Mouse (Mus musculus) midbrain, embryonic 13.5 days (tissue): Measurements from ENCODE around the gene Coa4. TPM values are rescaled to one million over a fixed set of nuclear protein-coding genes. Genes with fewer than 3 reads are reported as not detected.

Experiments
- ATAC-seq: fragments of 200-750 bp; cut with Nextera tagmentation; 2 replicates; pipeline ENCODE4 v1.8.0; 2017; ENCODE audit warnings: mild to moderate bottlenecking, moderate TSS enrichment, moderate library complexity
- H3K27ac ChIP-seq: fragments of 300-500 bp; sonication (generic); 2 replicates; pipeline ENCODE4 v1.5.1; 2015; ENCODE audit warnings: inconsistent platforms, mild to moderate bottlenecking, moderate library complexity
- H3K27me3 ChIP-seq: fragments of 300-500 bp; sonication (generic); 2 replicates; pipeline ENCODE4 v1.6.1; 2015; ENCODE audit warnings: mild to moderate bottlenecking, inconsistent platforms
- H3K36me3 ChIP-seq: fragments of 300-500 bp; sonication (generic); 2 replicates; pipeline ENCODE4 v1.6.1; 2015; ENCODE audit warnings: mild to moderate bottlenecking, inconsistent platforms
- H3K4me1 ChIP-seq: fragments of 300-500 bp; sonication (generic); replicated peaks from 2 replicates; pipeline ENCODE4 v1.6.1; 2015; ENCODE audit warnings: inconsistent platforms
- H3K4me2 ChIP-seq: fragments of 300-500 bp; sonication (generic); replicated peaks from 2 replicates; pipeline ENCODE4 v1.6.1; 2015; ENCODE audit warnings: moderate library complexity, mild to moderate bottlenecking, inconsistent platforms
- H3K4me3 ChIP-seq: fragments of 300-500 bp; sonication (generic); replicated peaks from 2 replicates; pipeline ENCODE4 v1.5.1; 2015; ENCODE audit warnings: mild to moderate bottlenecking, inconsistent platforms
- H3K9ac ChIP-seq: fragments of 300-500 bp; sonication (generic); replicated peaks from 2 replicates; pipeline ENCODE4 v1.6.1; 2015; ENCODE audit warnings: mild to moderate bottlenecking, inconsistent platforms
- H3K9me3 ChIP-seq: fragments of 300-500 bp; sonication (generic); 2 replicates; pipeline ENCODE4 v1.6.1; 2016; ENCODE audit warnings: mild to moderate bottlenecking, inconsistent platforms
- WGBS: fragments of 180-500 bp; shearing (Covaris S2); methylation state at CpG from one replicate; pipeline ENCODE4 v1.1.7; 2015; 5-methylcytosine and 5-hydroxymethylcytosine counted together
- polyA plus RNA-seq: library from polyadenylated mRNA; unstranded; fragments of >200 nt; fragmentation: Nextera tagmentation; extraction: Ambion mirVana; gene quantifications from 2 replicates; pipeline ENCODE4 v1.2.1, GENCODE M21; 2015

The Coa4 gene
- 16.7 and 19.7 TPM in 2 replicates for polyA plus RNA-seq

- Histone ChIP-seq H3K9ac (peak within 1 kb of the TSS; percentile 79), H3K36me3 (peaks cover 20% of the 10 kb centered on the region), H3K27me3 (no peaks in the 10 kb centered on the region), H3K4me2 (peak within 1 kb of the TSS; percentile 66), H3K4me1 (peaks cover 12% of the 10 kb centered on the region), H3K4me3 (peak within 1 kb of the TSS; percentile 73), H3K9me3 (no peaks in the 10 kb centered on the region), H3K27ac (peak within 1 kb of the TSS; percentile 88)
- ATAC-seq, result peak; percentile 100
- WGBS, result 0% methylated on average over 33 of the region's 33 CpGs
Measured at GRCm38 (mm10) chr7:100536804-100537518, at the start of gene Coa4. Gene Coa4 (plus strand): TSS chr7:100537071.

GRCm38 (mm10) chr7:100487301-100487700 lies 49.6 kb upstream of the Coa4 start:
- no peak overlapping the region for H3K9ac ChIP-seq
- H3K27ac ChIP-seq, result no peak overlapping the region
- H3K36me3 ChIP-seq, result no peaks in the 10 kb centered on the region
- H3K4me3 ChIP-seq, result no peak overlapping the region
- H3K4me2 ChIP-seq, result no peak overlapping the region
- H3K9me3 ChIP-seq, result no peaks in the 10 kb centered on the region
- 0 out of 2 replicates have a peak, but pooled peaks cover 2% of the 10 kb centered on the region for H3K27me3 ChIP-seq
- ATAC-seq, result no peak
- peaks cover 4% of the 10 kb centered on the region; the same call in 1 of the 2 replicates for H3K4me1 ChIP-seq
- 82% methylated on average over 2 of the region's 2 CpGs for WGBS

DNA sequence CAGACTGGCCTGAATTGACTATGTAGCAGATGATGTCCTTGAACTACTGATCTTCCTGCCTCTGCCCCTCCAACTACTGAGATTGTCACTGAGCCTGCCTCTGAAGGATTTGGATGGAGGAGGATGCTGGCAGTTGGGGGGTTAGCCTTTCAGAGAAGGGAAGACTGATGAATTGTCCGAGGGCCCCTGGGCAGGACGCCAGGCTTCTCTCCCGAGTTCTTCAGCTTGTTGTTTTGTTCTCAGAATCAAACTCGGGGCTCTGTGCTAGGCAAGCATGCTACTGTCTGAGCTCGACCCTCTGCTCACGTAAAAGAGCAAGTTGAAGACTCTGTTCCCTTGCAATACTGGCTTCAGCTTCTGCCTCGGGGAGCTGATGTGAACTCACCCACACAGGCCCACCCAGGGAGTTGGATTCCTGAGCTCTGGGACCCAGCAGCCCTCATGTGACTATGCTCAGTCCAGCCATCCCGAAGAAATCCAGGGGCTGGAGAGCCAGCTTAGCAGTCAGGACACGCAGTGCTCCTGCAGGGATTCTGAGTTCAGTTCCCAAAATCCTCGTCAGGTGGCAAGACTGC lies 48.3 kb upstream of the Coa4 start:
- no peaks in the 10 kb centered on the region for H3K9me3 ChIP-seq
- no peaks in the 10 kb centered on the region for H3K36me3 ChIP-seq
- H3K4me3 ChIP-seq, result no peak overlapping the region
- peak overlapping the region; percentile 47; the same call in 1 of the 2 replicates for H3K27ac ChIP-seq
- no peak overlapping the region for H3K4me2 ChIP-seq
- peaks cover 9% of the 10 kb centered on the region; the same call in 1 of the 2 replicates for H3K27me3 ChIP-seq
- H3K9ac ChIP-seq, result 0 out of 2 replicates have a peak overlapping the region, but pooled peaks have one; percentile 29
- 25% methylated on average over 10 of the region's 10 CpGs for WGBS
- peak; percentile 55 for ATAC-seq
- H3K4me1 ChIP-seq, result peaks cover 13% of the 10 kb centered on the region

GRCm38 (mm10) chr7:100492391-100493116 lies 44.3 kb upstream of the Coa4 start:
- H3K9me3 ChIP-seq, result no peaks in the 10 kb centered on the region
- H3K4me3 ChIP-seq, result peak overlapping the region; percentile 38
- peak; percentile 22; the same call in 1 of the 2 replicates for ATAC-seq
- no peaks in the 10 kb centered on the region for H3K36me3 ChIP-seq
- 2% methylated on average over 36 of the region's 36 CpGs for WGBS
- H3K27ac ChIP-seq, result no peak overlapping the region
- peaks cover 43% of the 10 kb centered on the region for H3K4me1 ChIP-seq
- peak overlapping the region; percentile 65 for H3K4me2 ChIP-seq
- peaks cover 9% of the 10 kb centered on the region; the same call in 1 of the 2 replicates for H3K27me3 ChIP-seq
- H3K9ac ChIP-seq, result peak overlapping the region; percentile 54; the same call in 1 of the 2 replicates

DNA sequence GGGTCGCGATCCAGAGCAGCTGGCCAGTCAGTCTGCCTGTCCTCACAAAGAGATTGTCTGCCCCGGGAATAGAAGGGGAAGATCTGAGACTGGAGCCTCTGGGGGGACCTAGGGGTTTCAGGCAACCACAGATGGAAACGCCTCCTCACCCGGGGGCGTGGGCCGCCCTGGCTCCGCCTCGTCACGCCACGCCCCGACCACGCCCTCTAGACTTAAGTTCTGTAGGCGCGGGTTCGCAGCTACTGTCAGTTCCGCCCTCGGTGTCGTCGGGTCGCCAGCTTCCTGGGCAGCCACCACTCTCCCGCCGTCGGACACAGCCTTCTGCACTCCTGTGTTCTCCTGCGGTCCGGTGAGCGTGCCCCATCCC lies 43.8 kb upstream of the Coa4 start, which contains the start of gene Ucp2:
Gene Ucp2 (plus strand): TSS at position 221 of the 367 bp plus-strand sequence.
- Histone ChIP-seq H3K4me1 (peaks cover 43% of the 10 kb centered on the region), H3K36me3 (no peaks in the 10 kb centered on the region), H3K9ac (peak within 1 kb of the TSS; percentile 54; the same call in 1 of the 2 replicates), H3K4me2 (peak within 1 kb of the TSS; percentile 65), H3K4me3 (peak within 1 kb of the TSS; percentile 38), H3K27ac (no peak within 1 kb of the TSS), H3K9me3 (no peaks in the 10 kb centered on the region), H3K27me3 (peaks cover 9% of the 10 kb centered on the region; the same call in 1 of the 2 replicates)
- peak; percentile 18; the same call in 1 of the 2 replicates for ATAC-seq
- WGBS, result 2% methylated on average over 22 of the region's 27 CpGs

DNA sequence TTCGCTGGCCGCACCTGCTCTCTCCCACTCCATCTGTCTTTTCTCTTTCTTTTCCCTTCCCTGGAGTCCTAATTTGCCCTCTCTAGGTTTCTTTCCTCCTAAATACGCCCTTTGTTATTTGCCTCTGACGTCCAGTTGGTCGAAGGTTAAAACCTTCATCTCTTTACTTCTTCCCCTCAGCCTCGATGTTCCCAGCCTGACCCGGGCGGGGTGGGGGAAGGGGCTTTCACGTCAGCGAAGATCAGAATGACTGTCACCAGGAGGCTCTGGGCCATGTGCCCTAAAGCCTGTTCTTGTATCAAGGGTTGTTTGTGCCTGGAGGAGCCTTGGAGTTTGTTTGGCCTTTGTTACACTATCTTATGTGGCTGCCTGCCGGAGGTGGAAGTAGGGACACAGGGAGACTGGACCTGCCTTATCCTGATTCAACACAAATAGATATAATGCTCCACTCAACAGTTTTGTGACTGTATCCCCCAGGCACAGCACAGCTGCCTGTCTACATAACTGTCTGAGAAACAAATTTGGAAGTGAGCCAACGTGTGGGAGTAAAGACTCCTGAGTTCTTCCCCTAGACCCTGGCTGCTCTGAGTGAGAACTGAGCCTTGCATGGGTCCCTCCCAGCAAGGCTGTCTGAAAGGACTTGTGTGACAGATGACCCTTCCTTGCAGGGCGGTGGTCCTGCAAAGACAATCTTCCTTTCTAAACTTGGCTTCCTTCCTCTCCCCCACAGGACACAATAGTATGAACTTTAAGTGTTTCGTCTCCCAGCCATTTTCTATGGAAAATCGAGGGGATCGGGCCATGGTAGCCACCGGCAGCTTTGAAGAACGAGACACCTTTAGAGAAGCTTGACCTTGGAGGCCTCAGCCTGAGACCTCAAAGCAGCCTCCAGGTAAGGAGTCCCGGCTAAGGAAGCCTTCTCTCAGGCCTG lies 43.1 kb upstream of the Coa4 start:
- Histone ChIP-seq H3K4me1 (peaks cover 41% of the 10 kb centered on the region), H3K4me3 (peak overlapping the region; percentile 38), H3K27me3 (peaks cover 9% of the 10 kb centered on the region; the same call in 1 of the 2 replicates), H3K4me2 (peak overlapping the region; percentile 65), H3K9me3 (no peaks in the 10 kb centered on the region), H3K36me3 (peaks cover 3% of the 10 kb centered on the region; the same call in 1 of the 2 replicates), H3K9ac (no peak overlapping the region), H3K27ac (no peak overlapping the region)
- 40% methylated on average over 19 of the region's 19 CpGs for WGBS
- ATAC-seq, result no peak

- ATAC-seq, result no peak
- Histone ChIP-seq H3K4me1 (peaks cover 40% of the 10 kb centered on the region), H3K27me3 (peaks cover 9% of the 10 kb centered on the region; the same call in 1 of the 2 replicates), H3K9ac (no peak overlapping the region), H3K27ac (no peak overlapping the region), H3K36me3 (peaks cover 7% of the 10 kb centered on the region; the same call in 1 of the 2 replicates), H3K4me2 (peak overlapping the region; percentile 65), H3K4me3 (peak overlapping the region; percentile 38; the same call in 1 of the 2 replicates), H3K9me3 (no peaks in the 10 kb centered on the region)
- WGBS, result 90% methylated on average over 7 of the region's 7 CpGs
Measured at GRCm38 (mm10) chr7:100494415-100494831, 42.4 kb upstream of the Coa4 start.

GRCm38 (mm10) chr7:100495042-100495441 lies 41.8 kb upstream of the Coa4 start:
- peak overlapping the region; percentile 33 for H3K4me2 ChIP-seq
- peak overlapping the region; percentile 44; the same call in 1 of the 2 replicates for H3K9ac ChIP-seq
- H3K27ac ChIP-seq, result peak overlapping the region; percentile 78
- peaks cover 7% of the 10 kb centered on the region; the same call in 1 of the 2 replicates for H3K36me3 ChIP-seq
- WGBS, result 29% methylated on average over 8 of the region's 8 CpGs
- peaks cover 40% of the 10 kb centered on the region for H3K4me1 ChIP-seq
- no peak overlapping the region for H3K4me3 ChIP-seq
- ATAC-seq, result no peak; the same call in 1 of the 2 replicates
- peaks cover 9% of the 10 kb centered on the region; the same call in 1 of the 2 replicates for H3K27me3 ChIP-seq
- H3K9me3 ChIP-seq, result no peaks in the 10 kb centered on the region

DNA sequence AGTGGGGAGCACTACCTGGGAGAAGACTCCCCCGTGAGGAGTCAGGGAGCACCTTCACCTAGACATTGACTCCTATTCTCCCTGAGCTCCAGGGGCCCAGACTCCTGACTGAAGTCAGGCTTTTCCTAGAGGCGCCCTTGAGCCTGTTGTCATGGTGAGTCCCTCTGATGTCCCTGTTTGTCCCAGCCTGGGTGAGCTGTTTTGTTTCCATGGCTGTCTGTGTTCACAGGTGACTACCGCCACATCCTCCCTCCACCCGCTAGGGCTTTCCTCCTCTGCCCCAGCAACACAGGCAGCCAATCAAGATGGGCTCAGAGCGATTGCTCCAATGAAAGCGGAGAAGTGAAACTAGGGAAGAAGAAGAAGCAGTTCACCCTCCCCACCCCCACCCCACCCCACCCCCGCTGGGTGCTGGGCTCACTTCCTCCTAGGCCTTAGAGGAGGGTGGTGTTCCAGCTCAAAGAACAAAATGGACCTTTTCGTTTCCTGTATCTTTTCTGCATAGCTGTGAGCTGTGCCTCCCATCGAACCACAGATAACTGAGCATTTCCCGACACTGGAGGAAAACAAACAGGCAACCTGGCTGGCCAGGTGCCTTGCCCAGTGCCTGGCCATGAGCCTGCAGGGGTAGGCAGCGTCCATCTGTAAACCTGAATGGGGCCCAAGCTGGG lies 41.2 kb upstream of the Coa4 start:
- Histone ChIP-seq H3K36me3 (peaks cover 7% of the 10 kb centered on the region; the same call in 1 of the 2 replicates), H3K27me3 (peaks cover 9% of the 10 kb centered on the region; the same call in 1 of the 2 replicates), H3K9ac (peak overlapping the region; percentile 44; the same call in 1 of the 2 replicates), H3K27ac (peak overlapping the region; percentile 78), H3K4me3 (no peak overlapping the region; the same call in 1 of the 2 replicates), H3K4me1 (peaks cover 44% of the 10 kb centered on the region), H3K9me3 (no peaks in the 10 kb centered on the region), H3K4me2 (peak overlapping the region; percentile 33)
- peak; percentile 81 for ATAC-seq
- WGBS, result 30% methylated on average over 11 of the region's 11 CpGs

- H3K4me2 ChIP-seq, result peak overlapping the region; percentile 33; the same call in 1 of the 2 replicates
- 89% methylated on average over 6 of the region's 6 CpGs for WGBS
Measured at GRCm38 (mm10) chr7:100496371-100496770, 40.5 kb upstream of the Coa4 start.

More at GRCm38 (mm10) chr7:100496371-100496770, 40.5 kb upstream of the Coa4 start:
- ATAC-seq, result no peak
- Histone ChIP-seq H3K36me3 (peaks cover 7% of the 10 kb centered on the region; the same call in 1 of the 2 replicates), H3K9me3 (no peaks in the 10 kb centered on the region), H3K4me1 (peaks cover 44% of the 10 kb centered on the region), H3K27ac (peak overlapping the region; percentile 78), H3K9ac (0 out of 2 replicates have a peak overlapping the region, but pooled peaks have one; percentile 32), H3K4me3 (no peak overlapping the region), H3K27me3 (peaks cover 9% of the 10 kb centered on the region; the same call in 1 of the 2 replicates)
